Mouse (Mus musculus) ES-CJ7 (cell line): ENCODE measurements at regions not wholly inside any gene's neighbourhood (a gene's known extent, or its start where the extent isn't known, plus 50 kb on each side); places are given as distances from the start of the nearest gene placed in this dataset.

Source experiments
- DNase-seq: peaks from one replicate; pipeline ENCODE4 v3.0.0; 2011; ENCODE audit warnings: low read depth, low spot score

DNA sequence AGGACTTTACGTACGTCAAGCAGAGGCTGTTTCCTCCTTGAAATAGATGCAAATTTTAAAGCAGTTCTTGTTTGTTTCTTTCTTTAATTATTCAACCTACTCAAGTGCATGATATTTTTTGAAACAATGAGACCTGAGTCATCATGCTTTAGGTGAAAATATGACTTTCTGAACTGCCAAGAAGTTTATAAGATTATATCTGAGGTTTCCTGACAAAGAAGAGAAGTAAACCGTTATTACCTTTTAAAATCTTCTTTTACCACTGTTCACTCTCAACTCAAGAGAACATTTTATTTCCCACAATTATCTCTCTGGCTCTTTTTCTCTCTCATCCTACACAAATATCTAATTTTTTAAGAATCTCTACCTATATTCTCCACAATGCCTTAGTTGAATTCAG lies 258.3 kb downstream of the H2afb1 start:
- DNase-seq, result no peak

DNA sequence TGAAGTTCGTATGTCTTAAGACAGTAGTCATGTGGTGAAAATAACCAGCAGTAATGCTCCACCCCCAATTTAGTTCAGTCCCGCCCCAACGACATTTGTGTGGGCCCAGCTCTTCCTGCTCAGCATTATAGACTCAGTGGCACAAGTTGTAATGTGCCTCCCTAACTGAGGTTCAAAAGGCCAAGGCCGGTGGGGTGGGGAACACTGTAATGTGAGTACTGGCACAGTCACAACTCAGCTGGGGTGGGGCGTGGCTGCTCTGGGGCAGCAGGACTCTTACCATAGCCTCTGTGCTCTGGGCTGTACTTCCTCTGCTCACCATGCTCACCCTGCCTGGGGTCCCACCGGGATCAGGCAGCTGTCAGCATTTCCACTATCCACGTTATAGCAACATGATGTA lies 283.9 kb downstream of the H2afb1 start:
- peak; percentile 89 for DNase-seq

DNA sequence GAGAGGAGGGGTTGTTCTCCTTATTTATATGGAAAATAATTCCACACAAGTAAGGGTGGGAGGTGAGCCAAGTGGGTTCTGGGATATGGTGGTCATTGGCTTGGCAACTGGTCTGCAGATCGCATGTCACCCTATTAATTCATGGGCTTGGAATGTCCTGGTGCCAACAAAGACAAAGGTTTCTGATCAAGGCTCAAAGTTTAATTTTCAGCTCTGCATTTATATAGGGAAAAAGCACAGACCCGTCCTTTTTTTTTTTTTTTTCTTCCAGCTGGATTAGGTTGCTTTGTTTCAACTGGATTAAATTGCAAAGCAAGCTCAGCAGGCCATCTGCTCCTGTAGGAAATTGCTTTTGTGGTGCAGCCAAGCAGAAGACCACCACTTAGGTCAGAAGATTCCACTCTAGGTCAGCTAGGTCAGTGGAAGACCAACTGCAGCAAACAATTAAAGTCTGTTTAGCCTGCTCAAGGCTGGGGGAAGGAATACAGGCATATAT lies 285.2 kb downstream of the H2afb1 start:
- DNase-seq, result peak; percentile 64
